Comparison of ENCODE assay signal across 9 mouse cellular contexts in the genomic region with DNA sequence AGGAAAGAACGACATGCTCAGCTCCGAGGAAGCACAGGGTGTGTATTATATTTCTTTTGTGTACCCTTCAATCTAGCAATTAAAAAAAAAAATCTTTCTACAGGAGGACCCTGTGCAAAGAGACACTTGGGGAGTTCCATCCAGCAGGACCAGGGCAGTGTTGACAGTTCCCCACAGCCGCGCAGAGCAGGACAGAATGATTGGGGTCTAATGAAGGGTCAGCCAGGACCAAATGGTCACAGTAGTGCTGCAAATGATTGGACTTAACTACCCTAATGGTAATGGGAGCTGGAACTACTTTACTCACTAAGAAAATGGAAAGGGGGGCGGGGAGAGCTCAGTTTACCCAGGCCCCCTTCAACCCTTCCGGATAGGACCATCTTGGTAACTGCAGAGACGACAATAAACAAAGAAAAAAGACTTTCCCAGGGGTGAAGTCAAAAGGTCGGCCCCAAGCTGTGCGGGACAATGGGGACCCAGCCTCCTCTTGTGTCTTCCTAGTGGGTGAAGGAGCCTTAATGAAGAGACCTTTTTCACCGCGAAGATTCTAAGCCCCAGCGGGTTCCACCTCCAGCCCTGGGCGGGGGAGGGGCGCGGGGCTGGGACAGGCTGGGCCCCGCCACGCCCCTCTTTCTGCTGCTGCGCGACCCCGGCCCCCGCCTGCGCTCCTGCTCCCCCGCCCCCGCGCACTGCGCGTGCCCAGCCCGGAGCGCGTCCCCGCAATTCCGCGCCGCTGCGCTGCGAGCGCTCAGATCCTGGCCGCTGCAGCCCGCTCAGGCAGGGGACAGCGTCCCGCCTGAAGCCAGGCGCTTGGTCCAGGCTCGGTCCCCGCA. TPM values are rescaled to one million over a fixed set of nuclear protein-coding genes. Genes with fewer than 3 reads are reported as not detected.
A peak's percentile ranks its signal among the peaks of the same experiment; 100 is the strongest.
DNase-seq lines count a peak whose midpoint lies in the region; ATAC-seq and TF ChIP-seq lines count a peak whose summit lies in the region.
"Had no signal": no experiment of that assay in that cellular context is flagged by ENCODE, and none has a peak within 500 bp of the region (broad histone marks: within the 10 kb centered on the region; RNA-seq: fewer than 3 reads in every experiment).

Ptprz1 (plus strand) TSS at position 722 of the 833 bp plus-strand sequence.

- peak within 1 kb of the TSS; percentile 61 for H3K4me3 ChIP-seq in kidney, embryonic 15.5 days (replicated peaks)
- H3K4me3 ChIP-seq in forebrain, embryonic 16.5 days (replicated peaks; ENCODE audit: low read length): peak within 1 kb of the TSS; percentile 73
- H3K4me3 ChIP-seq in intestine, postnatal 0 days (ENCODE audit: low read depth, low read length): peak within 1 kb of the TSS; percentile 47
- peak within 1 kb of the TSS; percentile 53 for H3K4me3 ChIP-seq in liver, embryonic 11.5 days (ENCODE audit: low read depth, low read length)

- no peak for TF ChIP-seq CTCF in intestine, postnatal 0 days (IDR thresholded peaks at IDR 0.05; ENCODE audit: low read depth)

- H3K4me2 ChIP-seq in kidney, embryonic 15.5 days: peak within 1 kb of the TSS; percentile 97
- peak within 1 kb of the TSS; percentile 86 for H3K4me2 ChIP-seq in forebrain, embryonic 16.5 days (ENCODE audit: low read length)
- peak within 1 kb of the TSS; percentile 83 for H3K4me2 ChIP-seq in intestine, postnatal 0 days (replicated peaks; ENCODE audit: low read depth)
- peak within 1 kb of the TSS; percentile 73 for H3K4me2 ChIP-seq in liver, embryonic 11.5 days

- H3K27me3 ChIP-seq in kidney, embryonic 15.5 days: peaks cover 25% of the 10 kb centered on the region
- no peaks in the 10 kb centered on the region for H3K27me3 ChIP-seq in forebrain, embryonic 16.5 days (replicated peaks; ENCODE audit: control insufficient read depth, insufficient read depth, low read length)
- H3K27me3 ChIP-seq in intestine, postnatal 0 days (replicated peaks; ENCODE audit: control insufficient read depth, insufficient read depth, low read length): peaks cover 14% of the 10 kb centered on the region
- peaks cover 24% of the 10 kb centered on the region for H3K27me3 ChIP-seq in liver, embryonic 11.5 days (replicated peaks; ENCODE audit: control insufficient read depth, insufficient read depth, low read length)

- ATAC-seq in kidney, embryonic 15.5 days (replicated peaks; ENCODE audit: low FRiP score): peak; percentile 97
- peak; percentile 91 for ATAC-seq in forebrain, embryonic 16.5 days
- no peak for ATAC-seq in intestine, postnatal 0 days
- ATAC-seq in liver, embryonic 11.5 days (replicated peaks; ENCODE audit: low FRiP score): peak; percentile 67
- ATAC-seq in granulocyte monocyte progenitor cell, adult 5-6 weeks (replicated peaks; ENCODE audit: poor library complexity, severe bottlenecking): no peak; the same call in 1 of the 2 replicates

- no peak for DNase-seq in kidney, adult 11 months
- DNase-seq in cerebellum, adult 11-12 months: peak; percentile 21
- peak; percentile 52 for DNase-seq in liver, embryonic 11.5 days (ENCODE audit: low spot score)
- peak; percentile 7 for DNase-seq in ovary, postnatal 10 days (ENCODE audit: low spot score)

- under 1% methylated on average over 44 of the region's 44 CpGs for WGBS in kidney, embryonic 15.5 days
- WGBS in forebrain, embryonic 16.5 days: 1% methylated on average over 40 of the region's 44 CpGs
- WGBS in intestine, postnatal 0 days: under 1% methylated on average over 41 of the region's 44 CpGs
- under 1% methylated on average over 44 of the region's 44 CpGs for WGBS in liver, embryonic 11.5 days

- H3K4me1 ChIP-seq in kidney, embryonic 15.5 days: peaks cover 9% of the 10 kb centered on the region
- peaks cover 25% of the 10 kb centered on the region for H3K4me1 ChIP-seq in forebrain, embryonic 16.5 days (replicated peaks; ENCODE audit: control insufficient read depth, insufficient read depth, low read length)
- 0 out of 2 replicates have a peak, but pooled peaks cover 3% of the 10 kb centered on the region for H3K4me1 ChIP-seq in intestine, postnatal 0 days (replicated peaks; ENCODE audit: control insufficient read depth, insufficient read depth, low read length)
- no peaks in the 10 kb centered on the region; the same call in 1 of the 2 replicates for H3K4me1 ChIP-seq in liver, embryonic 11.5 days (replicated peaks; ENCODE audit: control insufficient read depth, insufficient read depth, low read length)

- H3K36me3 ChIP-seq in kidney, embryonic 15.5 days: no peaks in the 10 kb centered on the region
- H3K36me3 ChIP-seq in forebrain, embryonic 16.5 days (ENCODE audit: control insufficient read depth, insufficient read depth): no peaks in the 10 kb centered on the region
- no peaks in the 10 kb centered on the region for H3K36me3 ChIP-seq in intestine, postnatal 0 days (ENCODE audit: control insufficient read depth, insufficient read depth)
- no peaks in the 10 kb centered on the region for H3K36me3 ChIP-seq in liver, embryonic 11.5 days (ENCODE audit: control insufficient read depth, insufficient read depth, low read length)
- H3K36me3 ChIP-seq: G1E had no signal

- H3K27ac ChIP-seq in kidney, embryonic 15.5 days: no peak within 1 kb of the TSS
- peak within 1 kb of the TSS; percentile 76 for H3K27ac ChIP-seq in forebrain, embryonic 16.5 days (ENCODE audit: low read length)
- H3K27ac ChIP-seq in intestine, postnatal 0 days (ENCODE audit: low read depth, low read length): no peak within 1 kb of the TSS
- no peak within 1 kb of the TSS for H3K27ac ChIP-seq in liver, embryonic 11.5 days (ENCODE audit: low read depth, low read length)

- peak within 1 kb of the TSS; percentile 32 for H3K9ac ChIP-seq in kidney, embryonic 15.5 days
- peak within 1 kb of the TSS; percentile 90 for H3K9ac ChIP-seq in forebrain, embryonic 16.5 days (replicated peaks; ENCODE audit: low read depth, low read length)
- H3K9ac ChIP-seq in intestine, postnatal 0 days (ENCODE audit: low read depth, low read length): 0 out of 2 replicates have a peak within 1 kb of the TSS, but pooled peaks have one; percentile 1
- H3K9ac ChIP-seq in liver, embryonic 11.5 days (ENCODE audit: low read depth, low read length): no peak within 1 kb of the TSS

- no peaks in the 10 kb centered on the region for H3K9me3 ChIP-seq in kidney, embryonic 15.5 days (replicated peaks)
- no peaks in the 10 kb centered on the region for H3K9me3 ChIP-seq in forebrain, embryonic 16.5 days (ENCODE audit: control insufficient read depth, low read length)
- H3K9me3 ChIP-seq in intestine, postnatal 0 days (ENCODE audit: control insufficient read depth): no peaks in the 10 kb centered on the region
- no peaks in the 10 kb centered on the region for H3K9me3 ChIP-seq in liver, embryonic 11.5 days (ENCODE audit: control insufficient read depth, low read length)
- H3K9me3 ChIP-seq: G1E had no signal

RNA-seq across cellular contexts. Expression of gene Ptprz1, which starts in this region (rescaled TPM):
- 2.9 and 3.0 TPM in 2 replicates for polyA plus RNA-seq in kidney, embryonic 15.5 days (2015; fragmentation: Nextera tagmentation; extraction: Ambion mirVana)
- polyA plus RNA-seq in forebrain, embryonic 16.5 days (2015; fragmentation: Nextera tagmentation; extraction: Ambion mirVana): 133 and 142 TPM in 2 replicates
- polyA plus RNA-seq in intestine, postnatal 0 days (2015; fragmentation: Nextera tagmentation; extraction: Ambion mirVana): 3.5 and 3.6 TPM in 2 replicates
- 0.16 and 0.27 TPM in 2 replicates for polyA plus RNA-seq in liver, embryonic 11.5 days (2014; fragmentation: Nextera tagmentation; extraction: Ambion mirVana)
- total RNA-seq in granulocyte monocyte progenitor cell, adult 5-6 weeks (2014; fragmentation: Nextera tagmentation): not detected in 2 replicates
- total RNA-seq in granulocyte monocyte progenitor cell, adult 5-6 weeks (2017): not detected in 2 replicates
- polyA plus RNA-seq: G1E had no signal

Comparison
In these comparisons a context has a peak if more than half of its experiments do, and no peak if none do; other contexts are left out.
1. RNA of gene Ptprz1 (polyA plus RNA-seq): 133 to 142 TPM in forebrain, embryonic 16.5 days; 3.5 to 3.6 TPM in intestine, postnatal 0 days, 2.9 to 3.0 TPM in kidney, embryonic 15.5 days and 0.16 to 0.27 TPM in liver, embryonic 11.5 days; every median in the first group is over 10 times any median in the second.
2. Peak in DNase-seq, ATAC-seq, H3K4me3 ChIP-seq and H3K4me2 ChIP-seq in liver, embryonic 11.5 days; RNA of the gene not detected or under 1 TPM.
3. ATAC-seq: peak in kidney, embryonic 15.5 days (single experiment) and forebrain, embryonic 16.5 days (single experiment); none in intestine, postnatal 0 days (single experiment) and granulocyte monocyte progenitor cell, adult 5-6 weeks (single experiment).
4. Peak in every context shown above with its lines, with median percentiles within 50 percentile points of each other: H3K4me2 ChIP-seq and H3K4me3 ChIP-seq.